Mouse (Mus musculus) cerebellum, adult 2 months (tissue): ENCODE measurements around the gene Igf2r.

ENCODE experiments used
- CTCF ChIP-seq: fragments of 200-500 bp; IDR thresholded peaks from 2 replicates; pipeline ENCODE4 v1.5.1; 2011; ENCODE audit warnings: low read depth, mild to moderate bottlenecking, control low read depth, low read length, moderate library complexity, borderline replicate concordance; ENCODE audit not compliant: insufficient read depth
- POLR2A ChIP-seq: fragments of 200-500 bp; IDR thresholded peaks from 2 replicates; pipeline ENCODE4 v1.6.1; 2011; ENCODE audit warnings: low read length, control low read depth, borderline replicate concordance; ENCODE audit not compliant: insufficient read depth

- TF ChIP-seq CTCF (no peak), POLR2A (no peak)
These were observed 32.5 kb upstream of the Igf2r start for GRCm38 (mm10) chr17:12801861-12802540.
